Mouse (Mus musculus): ENCODE results near the gene Aldh1a3.

The Aldh1a3 gene

GRCm38 (mm10) chr7:66413093-66413492, 14.2 kb downstream of the Aldh1a3 start:
- DNase-seq, result no peak

GRCm38 (mm10) chr7:66409433-66409832, 17.9 kb downstream of the Aldh1a3 start:
- no peak for DNase-seq

- DNase-seq, result no peak
Measured at GRCm38 (mm10) chr7:66406971-66407370, 20.3 kb downstream of the Aldh1a3 start.

- DNase-seq, result no peak
Measured at GRCm38 (mm10) chr7:66405951-66406721, 21.2 kb downstream of the Aldh1a3 start.

GRCm38 (mm10) chr7:66405541-66405940, 21.8 kb downstream of the Aldh1a3 start:
- DNase-seq, result no peak

GRCm38 (mm10) chr7:66404802-66405201, 22.5 kb downstream of the Aldh1a3 start:
- DNase-seq, result no peak

- DNase-seq, result no peak
Measured at GRCm38 (mm10) chr7:66404141-66404540, 23.2 kb downstream of the Aldh1a3 start.

- no peak for DNase-seq
Measured at GRCm38 (mm10) chr7:66402876-66403275, 24.4 kb downstream of the Aldh1a3 start.

- DNase-seq, result no peak
Measured at GRCm38 (mm10) chr7:66401605-66402004, 25.7 kb downstream of the Aldh1a3 start.

GRCm38 (mm10) chr7:66397288-66397687, 30.0 kb downstream of the Aldh1a3 start:
- DNase-seq, result no peak

- peak; percentile 39 to 57 for DNase-seq
Measured at GRCm38 (mm10) chr7:66388621-66389532, 38.4 kb downstream of the Aldh1a3 start.

- peak in 1 of 2 experiments; percentile 4 for DNase-seq
Measured at GRCm38 (mm10) chr7:66387813-66388521, 39.4 kb downstream of the Aldh1a3 start, which contains the start of gene Lrrk1. Gene Lrrk1 (minus strand): TSS chr7:66388350.

GRCm38 (mm10) chr7:66387419-66387812, 39.9 kb downstream of the Aldh1a3 start:
- no peak for DNase-seq

- no peak for DNase-seq
Measured at GRCm38 (mm10) chr7:66386411-66386810, 40.9 kb downstream of the Aldh1a3 start.

- no peak for DNase-seq
Measured at GRCm38 (mm10) chr7:66385826-66386225, 41.5 kb downstream of the Aldh1a3 start.

GRCm38 (mm10) chr7:66384891-66385290, 42.4 kb downstream of the Aldh1a3 start:
- no peak for DNase-seq

- no peak for DNase-seq
Measured at GRCm38 (mm10) chr7:66384213-66384612, 43.1 kb downstream of the Aldh1a3 start.

- no peak for DNase-seq
Measured at GRCm38 (mm10) chr7:66376560-66376959, 50.8 kb downstream of the Aldh1a3 start.

GRCm38 (mm10) chr7:66375736-66376135, 51.6 kb downstream of the Aldh1a3 start:
- DNase-seq, result no peak

GRCm38 (mm10) chr7:66373391-66373790, 53.9 kb downstream of the Aldh1a3 start:
- DNase-seq, result no peak

- no peak for DNase-seq
Measured at GRCm38 (mm10) chr7:66370970-66371369, 56.3 kb downstream of the Aldh1a3 start.

- no peak for DNase-seq
Measured at GRCm38 (mm10) chr7:66369934-66370445, 57.3 kb downstream of the Aldh1a3 start.

All from cerebellum, postnatal 36 days (tissue).